Mouse (Mus musculus): Measurements from ENCODE around the gene Etv6.
"Not testable (repeated sequence)": the region's sequence is repeated elsewhere in the genome, so short reads cannot be mapped to it uniquely, and the experiment has no call there.

Etv6 gene

DNA sequence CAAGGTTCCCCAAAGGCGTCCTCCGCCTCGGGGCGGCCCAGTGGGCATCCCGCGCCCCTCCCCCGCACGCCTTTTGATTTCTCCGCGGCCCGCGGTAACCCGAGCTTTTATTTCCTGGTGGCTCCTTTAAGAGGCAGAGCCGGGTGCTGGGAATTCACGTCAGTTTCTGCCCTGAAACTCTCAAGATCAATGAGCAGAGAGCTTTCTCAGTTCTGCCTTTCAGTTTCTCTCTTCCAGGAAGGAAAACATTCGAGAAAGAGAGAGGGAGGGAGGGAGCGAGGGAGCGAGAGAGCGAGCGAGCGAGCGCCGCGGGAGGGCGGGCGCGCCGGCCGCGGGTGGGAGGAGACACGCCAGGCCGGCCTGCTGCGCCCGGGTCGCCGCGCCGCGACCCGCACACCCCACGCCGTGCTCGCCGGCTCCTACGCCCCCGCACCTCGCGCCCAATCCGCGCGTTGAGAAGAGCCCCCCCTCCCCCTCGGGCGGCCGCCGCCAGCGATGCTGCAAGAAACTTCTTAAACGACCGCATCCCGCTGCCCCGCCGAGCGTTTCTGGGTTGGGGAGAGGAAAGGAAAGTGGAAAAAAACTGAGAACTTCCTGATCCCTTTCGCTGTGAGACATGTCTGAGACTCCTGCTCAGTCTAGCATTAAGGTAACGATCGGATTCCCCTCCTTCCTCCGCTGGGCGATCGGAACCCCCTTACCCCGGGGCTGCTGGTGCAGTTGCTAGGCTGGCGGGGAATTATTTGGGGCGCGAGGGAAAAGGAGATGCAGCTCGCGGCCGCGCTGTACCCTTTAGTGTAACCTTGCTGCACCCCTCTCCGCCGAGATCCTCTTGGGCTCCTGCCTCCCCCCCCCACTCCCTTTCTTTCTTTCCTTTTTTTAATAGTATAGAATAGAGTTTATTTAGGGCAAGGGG lies at the start of gene Etv6:
Etv6 (plus strand) TSS at position 211 of the 916 bp plus-strand sequence.
- in situ Hi-C loops (cut with MboI), result no loop called here

DNA sequence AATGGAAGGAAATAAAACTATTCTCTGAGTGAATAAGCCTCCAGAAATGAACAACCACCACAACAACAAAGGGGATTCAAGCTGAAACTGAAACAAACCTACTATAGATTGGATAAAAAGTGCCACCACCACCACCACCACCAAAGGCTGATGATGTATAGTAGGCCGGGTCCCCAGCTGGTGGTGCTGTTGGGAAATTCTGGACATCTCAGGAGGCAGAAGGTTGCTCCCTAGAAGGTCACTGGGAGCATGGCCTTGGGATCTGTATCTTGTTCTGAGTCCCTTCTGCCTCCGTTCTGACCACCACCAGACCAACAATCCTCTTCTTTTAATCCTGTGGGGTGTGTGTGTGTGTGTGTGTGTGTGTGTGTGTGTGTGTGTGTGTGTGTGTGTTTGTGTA lies 49.3 kb upstream of the Etv6 start:
- in situ Hi-C loops (cut with MboI), result no loop called here

DNA sequence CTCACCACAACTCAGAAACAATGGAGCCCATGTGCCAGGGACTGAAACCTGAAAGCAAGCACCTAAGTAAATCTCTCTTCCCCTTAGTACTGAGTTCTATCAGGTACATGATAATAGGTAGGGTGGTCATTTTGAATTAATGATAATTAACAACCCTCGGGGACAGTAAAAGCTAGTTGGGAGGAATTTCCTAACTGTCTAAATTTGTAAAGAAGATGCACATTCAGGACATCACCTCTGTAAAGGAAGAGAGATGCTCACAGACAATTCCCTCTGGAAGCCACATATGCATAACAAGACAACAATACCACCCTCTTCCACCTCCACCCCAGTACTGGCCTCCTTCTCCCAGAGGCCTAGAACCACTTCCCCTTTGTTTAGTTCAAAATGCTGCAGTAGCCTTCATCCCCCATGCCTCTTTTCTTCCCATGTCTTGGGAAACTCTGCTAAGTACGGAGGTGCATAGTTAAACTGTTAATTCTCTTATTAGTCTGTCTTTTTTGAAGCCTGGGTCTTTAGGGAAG lies 48.4 kb upstream of the Etv6 start:
- in situ Hi-C loops (cut with MboI), result no loop called here

DNA sequence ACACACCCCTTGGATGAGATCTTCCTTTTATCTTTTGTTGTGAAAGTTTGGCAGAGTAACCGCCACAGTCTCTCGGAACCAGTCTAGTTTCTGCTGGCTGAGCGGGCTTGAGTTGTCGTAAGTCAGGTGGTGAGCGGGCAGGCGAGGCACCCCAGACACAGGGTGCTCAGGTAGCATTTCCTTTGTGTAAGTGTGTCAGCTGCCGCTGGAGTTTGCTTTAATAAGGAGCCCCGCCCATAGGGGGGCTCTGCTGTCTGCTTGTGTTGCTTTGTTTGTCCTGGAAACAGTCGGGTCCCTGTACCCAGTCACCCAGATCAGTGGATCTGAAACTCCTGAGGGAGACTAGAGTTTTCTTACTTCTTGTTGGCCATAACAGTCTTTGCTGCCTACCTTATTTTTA lies 47.5 kb upstream of the Etv6 start:
- in situ Hi-C loops (cut with MboI), result no loop called here

DNA sequence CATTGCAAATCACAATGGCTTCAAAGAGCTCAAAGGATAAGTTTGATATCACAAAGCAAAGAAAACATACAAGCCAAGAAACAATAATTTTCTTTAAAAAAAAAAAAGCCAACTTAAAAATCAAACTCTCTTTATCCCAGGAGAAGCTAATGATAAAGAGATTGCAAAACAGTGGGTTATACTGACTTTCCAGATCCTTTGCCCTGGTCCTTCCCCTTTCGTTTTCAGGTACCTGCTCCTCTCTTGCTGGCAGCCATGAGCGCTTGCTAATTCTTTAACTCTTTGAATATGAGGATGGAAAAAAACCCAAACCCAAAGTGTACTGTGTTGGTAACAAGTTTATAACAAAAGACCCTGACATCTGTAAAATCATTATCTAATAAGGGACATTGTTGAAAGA lies 38.0 kb upstream of the Etv6 start:
- in situ Hi-C loops (cut with MboI), result no loop called here

DNA sequence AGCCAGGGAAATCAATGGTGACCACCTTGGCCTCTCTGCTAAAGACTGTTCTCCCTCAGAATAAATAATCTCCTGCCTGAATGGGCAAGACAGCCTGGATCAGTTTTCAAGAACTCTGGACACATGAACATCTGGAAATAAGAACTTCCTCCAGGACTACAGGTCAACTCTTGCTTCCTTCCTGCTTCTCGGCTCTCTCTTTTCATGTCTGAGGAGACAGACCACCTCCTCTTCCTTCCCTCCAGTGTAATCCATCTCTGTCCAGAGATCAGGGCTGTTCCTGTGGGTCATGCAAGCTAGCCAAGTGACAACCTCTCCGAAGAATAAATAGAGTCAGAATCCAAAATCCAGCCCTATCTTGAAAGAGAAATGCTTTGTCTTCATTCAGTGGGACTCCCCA lies 37.6 kb upstream of the Etv6 start:
- in situ Hi-C loops (cut with MboI), result no loop called here

DNA sequence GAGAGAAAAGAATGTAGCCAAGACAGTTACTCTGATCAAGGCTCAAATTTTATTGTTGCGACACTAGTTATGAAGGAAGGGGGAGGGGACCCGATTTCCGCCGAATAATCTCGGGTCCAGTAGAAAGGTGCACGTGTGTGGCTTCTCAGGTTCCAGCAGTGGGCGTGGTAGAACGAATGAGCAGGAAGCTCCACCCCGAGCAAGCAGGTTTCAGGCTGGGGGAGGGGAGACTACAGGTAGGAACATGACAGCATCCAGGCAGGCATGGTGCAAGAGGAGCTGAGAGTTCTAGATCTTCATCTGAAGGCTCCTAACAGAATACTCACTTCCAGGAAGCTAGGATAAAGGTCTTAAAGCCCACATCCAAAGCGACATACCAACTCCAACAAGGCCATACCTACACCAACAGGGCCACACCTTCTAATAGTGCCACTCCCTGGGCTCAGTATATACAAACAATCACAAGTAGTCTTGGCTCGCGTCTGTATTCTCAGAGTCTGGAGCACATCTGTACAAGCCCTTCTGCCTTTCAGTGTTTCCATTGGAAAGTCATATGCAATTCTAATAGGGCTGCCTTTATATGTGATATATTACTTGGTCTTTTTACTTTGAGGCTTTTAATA lies 20.9 kb upstream of the Etv6 start:
- in situ Hi-C loops (cut with MboI), result not testable (repeated sequence)

DNA sequence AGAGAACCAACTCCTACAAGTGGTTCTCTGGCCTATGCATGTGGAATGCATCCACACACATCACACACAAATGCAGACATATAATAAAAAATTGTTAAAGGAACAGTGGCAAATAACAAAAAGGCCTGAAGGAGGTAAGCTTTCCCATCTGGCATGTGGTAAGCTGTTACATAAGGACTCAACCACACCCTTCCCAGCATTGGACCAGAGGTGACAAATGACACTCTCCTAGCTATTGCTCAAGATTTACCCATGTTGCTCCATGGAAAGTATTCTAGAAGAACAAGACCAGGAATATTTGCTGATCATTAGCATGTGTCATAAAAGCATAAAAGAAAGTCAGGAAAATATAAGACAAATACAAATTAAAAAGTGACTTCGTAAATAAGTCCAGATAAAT lies 16.7 kb upstream of the Etv6 start:
- in situ Hi-C loops (cut with MboI), result no loop called here

DNA sequence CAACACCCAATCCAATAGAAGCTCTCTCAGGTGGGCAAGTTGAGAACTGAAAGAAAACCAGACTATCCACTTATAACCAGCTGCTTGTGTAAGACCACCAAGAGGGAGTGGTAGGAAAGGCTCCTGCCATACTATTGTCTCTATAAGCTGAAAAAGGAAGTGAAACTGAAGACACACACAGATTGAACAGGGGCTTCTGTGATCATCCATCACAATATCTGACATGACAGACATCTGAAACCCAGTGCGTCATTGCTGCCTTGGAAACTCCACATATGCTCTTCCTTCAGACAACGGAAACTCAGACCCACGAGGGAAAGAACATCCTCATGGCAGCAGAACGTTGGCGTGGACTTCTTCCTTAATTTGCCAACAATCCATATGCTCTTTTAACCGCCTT lies 14.7 kb upstream of the Etv6 start:
- in situ Hi-C loops (cut with MboI), result no loop called here

DNA sequence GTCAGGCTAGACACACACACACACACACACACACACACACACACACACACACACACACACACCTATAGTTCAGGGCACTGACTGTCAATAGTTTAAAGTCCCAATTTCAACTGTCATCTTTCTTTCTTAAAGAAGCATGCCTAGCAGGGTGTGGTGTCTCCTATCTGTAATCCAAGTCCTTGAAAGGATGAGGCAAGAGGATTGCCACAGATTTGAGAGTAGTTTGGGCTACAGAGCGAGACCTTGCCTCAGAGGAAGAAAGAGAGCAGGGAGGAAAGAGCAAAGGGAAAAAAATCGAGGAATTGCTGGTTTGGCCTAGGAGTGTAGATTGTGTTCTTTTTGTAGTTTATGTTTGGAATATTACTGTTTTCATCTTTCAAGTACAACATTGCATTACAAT lies 9.2 kb upstream of the Etv6 start:
- in situ Hi-C loops (cut with MboI), result no loop called here

DNA sequence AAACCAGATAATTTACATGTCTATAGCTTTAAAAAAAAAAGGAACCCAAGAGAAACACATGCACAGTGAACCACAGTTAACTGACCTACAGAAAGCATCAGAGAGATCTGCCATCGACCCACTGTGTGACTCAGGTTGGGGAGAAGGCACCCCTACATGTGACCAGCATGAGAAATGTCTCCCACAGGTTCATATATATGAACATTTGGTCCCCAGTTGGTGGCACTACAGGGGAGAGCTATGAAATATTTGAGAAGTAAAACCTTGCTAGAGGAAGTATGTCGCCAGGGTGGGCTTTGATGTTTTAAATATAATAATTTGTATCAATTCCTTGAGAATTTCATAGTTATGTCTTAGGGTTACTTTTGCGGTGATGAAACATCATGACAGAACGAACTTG lies 8.5 kb upstream of the Etv6 start:
- in situ Hi-C loops (cut with MboI), result no loop called here

DNA sequence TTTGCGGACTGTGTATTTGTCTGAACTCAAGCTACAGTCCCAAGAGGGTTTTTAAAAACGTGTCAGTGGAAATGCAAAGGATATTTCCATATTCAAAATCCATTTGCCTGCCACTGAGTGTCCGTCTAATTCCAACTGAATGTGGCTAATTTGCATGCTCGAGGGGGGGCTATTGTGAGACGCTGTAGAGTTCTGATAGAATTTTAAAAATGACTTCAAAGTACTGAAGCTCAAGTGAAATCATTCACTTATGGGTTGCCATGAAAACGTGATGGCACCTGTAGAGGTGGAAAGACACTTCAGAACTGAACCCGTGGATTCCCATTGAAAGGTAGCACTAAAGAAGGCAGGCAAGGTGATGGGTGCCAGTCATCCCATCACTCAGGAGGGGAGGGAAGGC lies 3.0 kb upstream of the Etv6 start:
- in situ Hi-C loops (cut with MboI), result no loop called here

DNA sequence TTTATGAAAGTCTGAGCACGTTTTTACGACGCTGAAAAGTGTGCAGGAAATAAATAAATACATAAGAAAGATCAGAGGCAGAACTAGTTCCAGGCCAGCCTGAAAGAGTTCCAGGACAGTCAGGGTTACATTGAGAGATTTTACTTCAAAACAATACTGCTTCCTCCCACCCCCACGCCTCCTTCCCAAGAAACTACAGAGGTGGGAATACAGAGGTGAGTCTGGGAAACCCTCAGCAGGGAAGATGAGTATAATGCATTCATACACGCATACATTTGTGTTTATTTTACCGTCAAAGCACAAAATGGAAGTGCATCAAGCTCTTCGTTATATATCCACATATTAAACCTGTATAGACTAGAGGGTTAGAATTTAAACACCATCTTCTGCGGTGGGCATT lies 1.1 kb upstream of the Etv6 start:
- in situ Hi-C loops (cut with MboI), result no loop called here

DNA sequence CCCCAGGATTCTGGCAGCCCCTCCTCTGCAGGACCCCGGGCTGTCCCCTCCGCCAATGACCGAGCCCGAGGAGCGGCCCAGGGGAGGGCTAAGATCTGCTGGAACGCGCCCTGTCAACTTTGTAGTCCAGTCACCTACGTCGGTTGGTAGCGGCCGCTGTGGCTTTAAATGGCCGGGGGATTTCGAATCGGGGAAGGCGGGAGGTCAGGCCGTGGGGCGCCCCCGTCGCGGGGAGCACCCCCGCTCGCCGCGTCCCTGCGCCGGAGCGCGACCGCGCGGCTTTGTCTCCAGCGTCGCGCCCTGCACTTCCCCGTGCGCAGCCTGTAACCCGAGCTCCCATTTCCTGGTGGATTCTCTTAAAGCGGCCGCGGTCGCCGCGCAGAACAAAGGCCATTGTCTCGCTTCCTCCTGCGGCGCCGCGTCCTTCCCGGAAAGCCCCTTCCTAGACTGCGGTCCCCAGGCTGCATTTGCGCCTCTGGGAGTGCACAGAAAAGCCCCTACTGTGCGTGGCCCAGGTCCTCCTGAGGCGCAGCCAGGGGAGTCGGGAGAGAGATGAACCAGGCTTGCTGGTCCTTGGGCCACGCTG lies 503 bp upstream of the Etv6 start:
- in situ Hi-C loops (cut with MboI), result no loop called here

DNA sequence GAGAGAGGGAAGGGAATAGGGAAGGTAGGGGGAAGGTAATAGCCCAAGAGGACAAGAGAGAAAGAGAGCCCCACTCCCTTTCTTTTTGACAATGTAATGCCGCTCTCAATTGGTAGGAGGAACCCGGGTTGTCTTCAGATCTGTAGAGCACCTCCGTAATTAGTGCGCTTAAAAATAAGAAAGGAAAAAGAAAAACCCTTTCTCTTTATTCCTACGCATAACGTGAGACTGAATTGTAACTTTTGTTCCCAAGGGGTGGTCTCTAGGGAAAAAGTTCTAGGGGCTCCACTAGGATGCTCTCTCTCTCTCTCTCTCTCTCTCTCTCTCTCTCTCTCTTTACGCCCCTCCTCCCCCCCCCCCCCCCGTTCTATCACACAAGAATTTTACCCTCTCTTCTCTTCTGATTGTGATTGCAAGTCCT lies 1.0 kb downstream of the Etv6 start:
- in situ Hi-C loops (cut with MboI), result no loop called here

DNA sequence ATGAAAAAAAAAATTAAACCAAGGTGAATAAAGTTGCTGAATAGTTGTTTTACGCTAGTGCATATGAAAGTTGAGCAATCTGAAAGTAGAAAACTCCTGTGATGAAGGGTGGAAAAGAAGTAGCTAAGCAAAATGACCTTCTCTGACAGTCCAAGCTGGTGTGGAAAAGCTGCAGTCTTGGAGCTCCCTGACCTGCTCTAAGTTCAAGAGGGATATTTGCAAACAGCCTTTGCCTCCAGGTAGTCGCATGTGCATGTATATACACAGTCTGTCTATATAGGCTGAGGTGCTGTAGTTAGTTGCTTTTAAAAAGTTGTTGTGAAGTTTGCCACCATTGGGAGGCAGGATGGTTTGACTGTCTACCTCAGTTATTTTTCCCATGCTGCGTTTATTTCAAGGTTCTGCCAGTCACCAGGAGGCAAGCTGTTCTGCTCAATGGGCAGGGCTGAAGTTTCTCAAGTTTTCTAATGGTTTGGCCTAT lies 1.5 kb downstream of the Etv6 start:
- in situ Hi-C loops (cut with MboI), result no loop called here

DNA sequence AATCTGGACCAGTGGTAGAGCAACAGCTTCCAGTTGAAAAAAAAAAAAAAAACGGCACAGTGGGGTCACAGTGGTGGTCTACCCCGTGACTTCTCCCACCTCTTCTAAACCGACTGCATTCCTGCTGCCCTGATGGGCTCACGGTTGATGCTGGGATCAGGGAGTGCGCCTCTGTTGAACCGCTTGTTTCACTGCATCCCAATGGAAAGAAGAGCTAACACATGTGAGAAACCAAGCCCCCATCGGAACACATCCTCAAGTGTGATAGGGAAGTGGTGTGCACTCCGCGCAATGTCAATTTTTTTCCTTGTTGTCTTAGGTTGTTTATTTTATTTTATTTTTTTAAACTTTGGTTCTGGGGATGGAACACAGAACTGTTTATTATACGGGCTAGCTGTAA lies 2.5 kb downstream of the Etv6 start:
- in situ Hi-C loops (cut with MboI), result no loop called here

DNA sequence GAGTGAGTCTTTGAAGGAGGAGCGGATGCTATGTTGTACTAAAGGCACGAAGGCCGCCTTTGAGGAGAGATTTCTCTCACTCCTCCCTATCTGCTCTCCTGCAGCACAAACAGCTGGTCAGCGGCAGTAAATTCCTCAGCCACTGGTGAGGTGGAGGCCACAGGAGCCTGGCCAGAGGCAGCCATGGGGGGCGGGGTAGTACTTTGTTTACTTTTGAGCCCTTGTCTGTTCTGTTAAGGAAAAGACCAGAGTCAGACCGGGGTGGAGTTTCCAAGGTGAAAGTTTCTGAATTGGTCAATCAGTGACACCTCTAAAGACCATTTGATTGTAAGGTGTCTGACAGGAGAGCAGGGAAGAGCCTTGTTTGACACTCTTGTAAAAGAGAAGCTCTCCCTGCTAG lies 3.4 kb downstream of the Etv6 start:
- in situ Hi-C loops (cut with MboI), result no loop called here

DNA sequence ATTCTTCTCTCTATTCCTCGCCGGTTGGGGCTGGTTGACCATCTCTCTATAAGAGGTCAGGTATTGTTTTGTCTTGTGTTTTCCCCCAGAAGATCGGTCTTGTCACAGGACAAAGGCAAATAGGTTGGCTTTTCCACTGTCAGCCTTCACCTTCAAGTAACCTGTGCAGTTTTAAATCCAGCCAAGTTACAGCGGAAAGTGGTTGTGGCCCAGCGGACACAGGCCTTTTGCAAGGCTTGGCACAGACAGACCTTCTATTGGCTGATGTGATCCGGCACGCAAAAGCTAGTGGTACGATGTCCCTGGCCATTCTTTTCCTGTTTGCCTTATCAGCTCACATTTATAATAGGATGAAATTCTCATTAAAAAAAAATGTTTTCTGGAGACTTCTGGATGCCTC lies 3.9 kb downstream of the Etv6 start:
- in situ Hi-C loops (cut with MboI), result no loop called here

DNA sequence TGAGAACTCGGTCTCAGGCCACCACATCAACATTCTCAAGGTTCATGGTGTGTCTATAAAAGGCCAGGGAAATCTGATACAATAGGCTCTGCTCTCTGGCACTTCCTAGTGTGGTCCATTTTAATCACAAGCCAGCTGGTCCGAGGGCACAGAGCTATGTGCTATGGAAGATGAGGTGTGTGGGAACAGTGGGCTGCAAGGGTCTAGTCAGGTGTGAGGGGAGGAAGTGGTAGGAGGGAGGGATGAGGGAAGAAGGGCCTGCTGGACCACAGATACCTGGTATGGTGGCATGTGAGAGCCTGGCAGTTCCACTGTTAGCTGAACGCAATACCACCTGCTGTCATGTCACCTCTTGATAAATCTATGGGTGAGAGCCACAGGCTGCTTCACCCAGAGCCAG lies 4.8 kb downstream of the Etv6 start:
- in situ Hi-C loops (cut with MboI), result no loop called here

DNA sequence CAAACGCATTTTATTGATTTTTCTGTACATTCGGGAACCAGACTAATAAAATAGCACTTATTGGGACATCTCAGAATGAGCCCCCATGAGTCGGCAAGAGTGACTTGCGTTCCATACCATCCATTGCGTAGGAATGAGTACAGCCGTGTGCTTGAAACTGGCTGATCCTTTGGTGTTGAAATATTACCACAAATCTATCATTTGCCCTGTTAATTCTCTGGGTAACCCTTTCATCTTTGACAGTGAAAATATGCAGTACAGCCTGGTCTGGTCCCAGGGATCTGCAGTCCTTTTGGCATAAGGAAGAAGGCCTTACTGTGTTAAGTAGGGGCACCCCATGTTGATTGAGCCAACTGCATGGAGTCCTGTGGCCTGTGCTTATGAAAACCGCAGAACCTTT lies 5.8 kb downstream of the Etv6 start:
- in situ Hi-C loops (cut with MboI), result no loop called here

DNA sequence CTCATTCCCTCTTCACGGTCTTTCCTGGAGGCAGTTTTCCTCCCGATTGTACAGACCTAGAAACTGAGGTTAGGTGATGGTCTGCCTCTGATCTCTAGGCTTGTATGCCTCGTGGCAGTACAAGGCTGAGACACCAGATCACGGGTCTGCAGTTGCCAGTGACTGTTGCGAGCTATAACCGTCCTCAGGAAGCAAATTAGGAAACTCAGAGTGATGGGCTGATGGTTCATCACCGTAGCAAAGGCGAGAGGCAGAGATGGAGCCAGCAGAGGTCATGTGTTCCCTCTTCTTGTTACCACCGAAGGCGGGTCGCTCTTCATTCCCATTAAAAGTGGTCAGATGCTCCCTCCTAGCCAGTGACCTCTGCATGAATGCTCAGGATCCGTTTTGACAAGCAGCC lies 6.4 kb downstream of the Etv6 start:
- in situ Hi-C loops (cut with MboI), result no loop called here

DNA sequence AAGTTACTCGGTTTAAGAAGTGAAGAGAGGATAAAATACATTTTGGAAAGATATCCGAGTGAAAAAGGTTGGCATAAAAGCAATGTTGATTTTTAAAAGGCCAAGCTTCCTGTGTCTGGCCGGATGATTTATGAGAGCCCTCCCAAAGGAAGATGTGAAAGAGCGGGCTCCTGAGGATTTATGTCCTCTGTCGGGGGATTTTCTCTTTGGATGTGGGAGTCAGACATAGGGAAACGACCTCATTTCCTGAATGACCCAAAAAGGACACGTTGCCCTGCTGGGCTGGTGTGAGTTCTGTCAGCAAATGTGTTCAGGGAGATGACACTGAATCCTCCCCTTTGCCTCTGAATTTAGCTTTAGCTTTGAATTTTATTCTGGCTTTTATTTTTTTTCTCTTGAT lies 8.0 kb downstream of the Etv6 start:
- in situ Hi-C loops (cut with MboI), result no loop called here
